Mouse (Mus musculus) mature B cell (primary cell): ENCODE data around the gene Zfp969.
"Not testable (repeated sequence)": the region's sequence is repeated elsewhere in the genome, so short reads cannot be mapped to it uniquely, and the experiment has no call there.

Experiments
- in situ Hi-C: fragments of 300-500 bp; cut with MboI; formaldehyde crosslinking; loops from 2 replicates; pipeline ENCODE4 v1.14.3; 2019

Zfp969 gene

DNA sequence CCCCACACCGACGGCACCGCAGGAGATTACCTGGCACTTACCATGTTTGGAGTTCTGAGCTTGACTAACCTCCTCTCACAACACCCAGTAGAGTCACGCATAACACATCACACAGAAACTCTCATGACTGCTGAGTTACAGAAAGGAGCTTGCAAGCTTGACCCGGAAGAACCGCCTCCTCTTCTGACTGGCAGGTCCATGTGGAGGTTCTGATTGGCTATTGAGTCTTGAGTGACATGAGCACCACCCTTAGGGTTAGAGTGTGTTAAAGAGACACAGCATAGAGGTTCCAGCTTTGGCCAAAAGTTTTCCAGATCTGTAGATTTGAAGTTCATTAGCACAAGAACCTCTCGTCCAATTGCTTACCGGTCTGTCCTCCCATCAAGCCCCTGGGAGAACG lies at the start of gene Zfp969:
Gene Zfp969 (minus strand): TSS at position 101 of the 400 bp plus-strand sequence.
- in situ Hi-C loops = not testable (repeated sequence)

DNA sequence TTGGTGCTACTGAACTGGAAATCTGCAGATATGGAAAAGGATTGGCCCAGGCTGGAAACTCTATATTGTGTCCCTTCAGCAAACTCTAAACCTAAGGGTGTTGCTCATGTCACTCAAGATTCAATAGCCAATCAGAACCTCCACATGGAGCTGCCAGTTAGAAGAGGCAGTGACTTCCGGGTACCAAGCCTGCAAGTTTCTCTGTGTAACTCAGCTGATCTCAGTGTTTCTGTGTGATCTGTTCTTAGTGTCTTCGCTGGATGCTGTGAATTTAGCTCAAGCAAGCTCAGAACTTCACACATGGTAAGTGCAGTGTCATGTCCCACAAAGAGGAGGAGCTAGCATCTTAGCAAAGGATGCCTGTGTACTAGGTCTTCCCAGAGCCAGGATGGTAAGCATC lies 37.8 kb upstream of the Zfp969 start, which contains the start of gene Gm2007:
Gene Gm2007 (plus strand): TSS at position 301 of the 400 bp plus-strand sequence.
- in situ Hi-C loops = not testable (repeated sequence)

DNA sequence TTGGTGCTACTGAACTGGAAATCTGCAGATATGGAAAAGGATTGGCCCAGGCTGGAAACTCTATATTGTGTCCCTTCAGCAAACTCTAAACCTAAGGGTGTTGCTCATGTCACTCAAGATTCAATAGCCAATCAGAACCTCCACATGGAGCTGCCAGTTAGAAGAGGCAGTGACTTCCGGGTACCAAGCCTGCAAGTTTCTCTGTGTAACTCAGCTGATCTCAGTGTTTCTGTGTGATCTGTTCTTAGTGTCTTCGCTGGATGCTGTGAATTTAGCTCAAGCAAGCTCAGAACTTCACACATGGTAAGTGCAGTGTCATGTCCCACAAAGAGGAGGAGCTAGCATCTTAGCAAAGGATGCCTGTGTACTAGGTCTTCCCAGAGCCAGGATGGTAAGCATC lies 59.8 kb downstream of the Zfp969 start, which contains the start of gene Gm11007:
Gene Gm11007 (plus strand): TSS at position 301 of the 400 bp plus-strand sequence.
- in situ Hi-C loops = not testable (repeated sequence)
